Mouse (Mus musculus): ENCODE data around the gene Gm49510.

DNA sequence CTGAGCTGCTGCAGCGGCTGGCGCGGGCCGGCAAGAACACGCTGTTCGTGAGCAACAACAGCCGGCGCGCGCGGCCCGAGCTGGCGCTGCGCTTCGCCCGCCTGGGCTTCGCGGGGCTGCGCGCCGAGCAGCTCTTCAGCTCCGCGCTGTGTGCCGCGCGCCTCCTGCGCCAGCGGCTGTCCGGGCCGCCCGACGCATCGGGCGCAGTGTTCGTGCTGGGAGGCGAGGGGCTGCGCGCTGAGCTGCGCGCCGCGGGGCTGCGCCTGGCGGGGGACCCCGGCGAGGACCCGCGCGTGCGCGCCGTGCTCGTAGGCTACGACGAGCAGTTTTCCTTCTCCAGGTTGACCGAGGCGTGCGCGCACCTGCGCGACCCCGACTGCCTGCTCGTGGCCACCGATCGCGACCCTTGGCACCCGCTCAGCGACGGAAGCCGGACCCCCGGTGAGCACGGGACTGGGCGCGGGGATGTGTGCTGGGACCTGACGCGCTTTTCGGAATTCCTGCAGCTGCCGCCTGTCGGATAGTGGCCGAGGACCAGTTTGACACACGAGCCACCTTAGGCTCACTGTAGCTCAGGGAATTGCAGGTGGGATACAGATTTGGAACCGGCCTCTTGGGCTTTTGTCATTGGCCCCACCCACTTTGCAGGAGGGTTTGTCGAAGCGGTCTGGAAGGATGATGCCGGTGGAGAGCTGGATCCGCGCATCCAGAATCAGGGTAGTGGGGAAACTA lies 14.8 kb downstream of the Gm49510 start:
- TF ChIP-seq EP300 (IDR thresholded peaks at IDR 0.05; ENCODE audit: low read depth), result no peak
- 0 out of 2 replicates have a peak, but pooled peaks have one; percentile 4 for TF ChIP-seq CTCF (IDR thresholded peaks at IDR 0.05; ENCODE audit: low read depth)

All from liver, embryonic 14.5 days (tissue).